Mouse (Mus musculus): ENCODE data around the gene Klk1b21.
"Not testable (repeated sequence)": the region's sequence is repeated elsewhere in the genome, so short reads cannot be mapped to it uniquely, and the experiment has no call there.

Klk1b21 gene
- long read RNA-seq, experiment 1 = 0 reads
- long read RNA-seq, experiment 2, partial matches to known transcripts = 1 of 1 reads
- long read RNA-seq, experiment 2, other reads (novel, unspliced or antisense) = 0 of 1 reads

DNA sequence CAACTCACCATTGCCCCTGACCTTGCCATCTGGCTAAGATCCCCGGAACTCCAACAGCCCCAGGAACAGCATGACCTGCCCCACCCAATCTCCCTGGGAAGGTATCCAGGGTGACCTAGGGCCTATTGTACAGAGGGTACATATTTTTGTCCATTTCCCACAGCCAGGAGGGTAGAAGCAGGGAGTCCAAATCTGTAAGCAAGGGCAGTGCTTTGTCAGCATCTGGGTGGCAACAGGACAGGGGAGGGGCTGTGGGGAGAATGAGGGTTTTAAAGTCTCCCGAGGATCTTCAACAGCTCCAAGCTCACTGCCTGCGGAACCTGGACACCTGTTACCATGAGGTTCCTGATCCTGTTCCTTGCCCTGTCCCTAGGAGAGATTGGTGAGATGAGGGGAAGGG is at the start of gene Klk1b21:
Gene Klk1b21 (plus strand): TSS at position 301 of the 400 bp plus-strand sequence.
- intact Hi-C loops (cut with DNase I) = not testable (repeated sequence)

DNA sequence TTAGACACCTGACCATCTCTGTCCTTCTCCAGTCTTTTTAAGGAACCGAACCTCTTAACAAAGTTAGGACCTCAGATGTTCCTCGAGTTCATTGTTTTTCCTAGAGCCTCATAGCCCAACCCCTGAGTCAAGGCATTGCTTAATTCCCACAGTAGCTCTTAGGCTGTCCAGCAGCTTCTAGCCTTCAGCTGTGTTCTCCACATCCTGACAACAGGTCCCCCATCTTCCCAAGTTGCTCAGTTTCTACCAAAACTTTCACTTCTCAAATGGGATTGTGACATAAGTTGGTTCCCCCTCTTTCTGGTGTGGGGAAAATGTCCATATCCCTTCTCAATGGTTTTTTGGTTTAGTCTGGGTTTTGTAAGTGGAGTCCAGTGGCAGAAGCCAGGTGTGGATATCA is 30.0 kb upstream of the Klk1b21 start:
- intact Hi-C loops (cut with DNase I) = no loop called here

DNA sequence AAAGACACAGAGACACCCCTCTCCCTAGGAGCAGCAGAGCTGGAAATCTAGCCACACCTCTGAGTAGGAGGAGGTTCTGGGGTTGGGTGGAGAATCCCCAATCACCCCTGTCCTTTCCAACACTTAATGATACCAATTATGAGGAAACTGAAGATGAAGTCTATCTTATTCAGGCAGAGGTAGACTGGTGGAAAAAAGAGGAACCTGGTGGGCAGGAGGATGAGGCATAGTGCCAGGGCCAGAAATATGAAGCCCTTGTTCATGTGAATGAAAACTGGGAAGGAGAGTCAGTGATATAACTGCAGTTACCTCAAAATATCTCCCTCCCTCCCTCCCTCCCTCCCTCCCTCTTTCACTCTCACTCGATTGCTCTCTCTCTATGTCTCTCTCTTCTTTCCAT is 24.4 kb upstream of the Klk1b21 start:
- intact Hi-C loops (cut with DNase I) = no loop called here

DNA sequence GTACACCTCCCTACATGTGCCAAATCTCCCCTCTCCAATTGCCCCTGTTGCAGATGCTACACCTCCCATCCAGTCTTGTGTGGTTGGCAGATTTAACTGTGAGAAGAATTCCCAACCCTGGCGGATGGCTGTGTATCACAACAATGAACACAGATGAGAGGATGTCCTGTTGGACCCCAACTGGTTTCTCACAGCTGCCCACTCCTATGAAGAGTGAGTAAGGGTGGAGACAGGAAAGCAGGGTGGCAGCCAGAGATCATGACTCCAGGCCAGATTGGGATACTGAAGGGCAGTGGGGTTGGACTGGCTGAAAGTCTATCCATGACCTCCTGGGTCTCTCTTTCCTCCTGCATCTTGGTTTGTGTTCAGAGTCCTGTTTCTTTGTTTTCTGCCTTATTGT is 6.0 kb upstream of the Klk1b21 start:
- intact Hi-C loops (cut with DNase I) = no loop called here

GRCm38 (mm10) chr7:44112373-44112772 is 10.2 kb downstream of the Klk1b21 start, which contains the start of gene Klk1b22:
TSS of gene Klk1b22 (plus strand) at chr7:44112673.
- intact Hi-C loops (cut with DNase I) = no loop called here

- intact Hi-C loops (cut with DNase I) = no loop called here
These were observed 21.3 kb downstream of the Klk1b21 start for GRCm38 (mm10) chr7:44123445-44123844.

DNA sequence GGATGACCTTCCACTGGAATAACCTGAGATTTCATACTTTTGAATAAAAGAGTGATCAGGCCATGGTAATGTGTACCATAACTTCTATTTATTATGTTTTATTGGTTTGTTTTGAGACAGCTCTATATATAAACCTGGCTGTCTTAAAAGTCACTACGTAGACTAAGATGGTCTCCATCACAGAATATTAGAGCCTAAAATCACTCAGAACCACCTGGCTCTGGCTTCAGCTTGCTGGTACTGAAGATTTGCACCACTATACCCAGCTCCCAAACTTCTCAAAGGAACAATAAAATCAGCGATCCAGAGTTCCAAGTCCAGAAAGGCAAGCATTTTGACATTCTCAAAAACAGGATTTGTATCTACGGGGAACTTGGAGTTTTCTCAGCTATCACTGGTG is 34.3 kb downstream of the Klk1b21 start, which contains the start of gene Klk1b16:
Gene Klk1b16 (plus strand): TSS at position 301 of the 400 bp plus-strand sequence.
- intact Hi-C loops (cut with DNase I) = no loop called here
